Mouse (Mus musculus) testis, adult 2 months (tissue): Measurements from ENCODE around the gene Klhl7.

Source experiments
- CTCF ChIP-seq: fragments of 200-500 bp; IDR thresholded peaks from 2 replicates; pipeline ENCODE4 v1.5.1; 2012; ENCODE audit warnings: low read depth, mild to moderate bottlenecking, inconsistent platforms, low read length, moderate library complexity; ENCODE audit not compliant: control insufficient read depth, insufficient read depth, insufficient replicate concordance
- POLR2A ChIP-seq: fragments of 200-500 bp; IDR thresholded peaks from 2 replicates; pipeline ENCODE4 v1.6.1; 2012; ENCODE audit warnings: low read depth, mild to moderate bottlenecking, inconsistent platforms, low read length, moderate library complexity; ENCODE audit not compliant: control insufficient read depth

DNA sequence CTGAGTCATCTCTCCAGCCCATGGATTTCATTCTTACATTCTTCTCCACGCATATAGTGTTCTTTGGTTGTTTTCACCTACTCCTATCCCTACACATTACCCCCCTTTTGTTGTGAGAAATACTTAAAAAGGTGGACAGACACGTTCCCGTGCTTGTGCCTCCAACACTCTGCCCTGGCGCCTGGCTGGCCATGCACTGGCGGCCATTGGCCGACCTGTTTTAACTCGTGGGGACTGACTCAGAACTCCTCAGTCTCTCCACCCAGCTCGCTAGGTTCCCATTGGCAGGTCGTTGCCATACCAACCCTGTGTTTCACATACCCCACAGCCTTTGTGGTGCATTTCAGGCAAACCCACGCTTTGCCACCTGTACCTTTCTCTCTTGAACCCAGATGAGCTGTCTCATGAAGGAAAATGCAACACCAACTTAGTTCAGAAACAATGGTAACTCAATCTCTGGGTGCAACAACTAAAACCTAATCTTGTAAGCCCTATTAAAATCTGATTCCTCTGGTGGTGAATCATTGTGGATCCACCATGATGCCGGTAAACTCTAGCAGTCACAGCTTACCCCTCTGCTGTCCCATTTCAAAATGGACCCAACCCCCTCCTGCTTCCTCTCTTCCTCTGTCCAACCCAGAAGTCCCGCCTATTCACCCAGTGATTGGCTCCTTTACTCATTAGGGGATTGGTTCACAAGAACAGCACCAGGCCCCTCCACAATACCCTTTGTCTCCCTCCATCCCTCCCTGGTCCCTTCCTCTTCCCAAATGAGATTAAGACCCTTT is 11.9 kb downstream of the Klhl7 start:
- no peak for TF ChIP-seq CTCF
- TF ChIP-seq POLR2A, result no peak
